Mouse (Mus musculus) kidney, adult 2 months (tissue): ENCODE results near the gene Mecr. TPM values are rescaled to one million over a fixed set of nuclear protein-coding genes. Genes with fewer than 3 reads are reported as not detected.

Experiments
- DNase-seq: peaks from one replicate; pipeline ENCODE4 v3.0.0; 2021
- H3K27ac ChIP-seq: fragments of 200-500 bp; 2 replicates; pipeline ENCODE4 v1.5.1; 2012; ENCODE audit warnings: low read depth, low read length, control low read depth, inconsistent platforms; ENCODE audit not compliant: insufficient read depth
- H3K27me3 ChIP-seq: fragments of 200-500 bp; replicated peaks from 2 replicates; pipeline ENCODE4 v1.6.1; 2012; ENCODE audit warnings: mild to moderate bottlenecking, moderate library complexity, low read length, inconsistent platforms; ENCODE audit not compliant: control insufficient read depth, insufficient read depth
- H3K36me3 ChIP-seq: fragments of 200-500 bp; 2 replicates; pipeline ENCODE4 v1.6.1; 2012; ENCODE audit warnings: mild to moderate bottlenecking, moderate library complexity, low read length, inconsistent platforms; ENCODE audit not compliant: control insufficient read depth, insufficient read depth
- H3K4me1 ChIP-seq: fragments of 200-500 bp; 2 replicates; pipeline ENCODE4 v1.6.1; 2011; ENCODE audit warnings: low read length; ENCODE audit not compliant: control insufficient read depth, insufficient read depth
- H3K4me3 ChIP-seq: fragments of 200-500 bp; 2 replicates; pipeline ENCODE4 v1.5.1; 2011; ENCODE audit warnings: mild to moderate bottlenecking, low read depth, low read length, control low read depth; ENCODE audit not compliant: insufficient read depth
- CTCF ChIP-seq: fragments of 200-500 bp; conservative IDR thresholded peaks from 2 replicates; pipeline ENCODE4 v1.5.1; 2011; ENCODE audit warnings: low read depth, mild to moderate bottlenecking, control low read depth, low read length, moderate library complexity, mixed read lengths; ENCODE audit not compliant: insufficient read depth, insufficient read length
- POLR2A ChIP-seq: fragments of 200-500 bp; IDR thresholded peaks from one replicate; pipeline ENCODE4 v1.6.1; 2011; ENCODE audit warnings: low read depth, low read length, control low read depth
- WGBS: fragments of 180-500 bp; shearing (Covaris S2); methylation state at CpG from one replicate; pipeline ENCODE4 v1.1.7; 2018; 5-methylcytosine and 5-hydroxymethylcytosine counted together
- polyA plus RNA-seq: library from polyadenylated mRNA; depleted of rRNA; stranded (reverse); fragments of >200 nt; gene quantifications from 2 replicates; pipeline ENCODE4 v1.2.3, GENCODE M21; 2012

The Mecr gene
- polyA plus RNA-seq, 1 experiment = 64.5 TPM

GRCm38 (mm10) chr4:131836351-131836881, 6.9 kb upstream of the Mecr start:
- Histone ChIP-seq H3K27ac (peak overlapping the region; percentile 59), H3K4me1 (peaks cover 8% of the 10 kb centered on the region), H3K27me3 (no peaks in the 10 kb centered on the region), H3K36me3 (no peaks in the 10 kb centered on the region), H3K4me3 (peak overlapping the region; percentile 70)
- 2% methylated on average over 37 of the region's 39 CpGs for WGBS
- DNase-seq = peak; percentile 68
- TF ChIP-seq POLR2A (no peak), CTCF (no peak)

- H3K36me3 ChIP-seq = no peaks in the 10 kb centered on the region
- under 1% methylated on average over 75 of the region's 76 CpGs for WGBS
- peaks cover 8% of the 10 kb centered on the region for H3K4me1 ChIP-seq
- peak overlapping the region; percentile 59 for H3K27ac ChIP-seq
- DNase-seq = peak; percentile 29
- H3K27me3 ChIP-seq = no peaks in the 10 kb centered on the region
- peak overlapping the region; percentile 70 for H3K4me3 ChIP-seq
- TF ChIP-seq POLR2A (no peak), CTCF (no peak)
These were observed 6.3 kb upstream of the Mecr start for GRCm38 (mm10) chr4:131836891-131837491.

DNA sequence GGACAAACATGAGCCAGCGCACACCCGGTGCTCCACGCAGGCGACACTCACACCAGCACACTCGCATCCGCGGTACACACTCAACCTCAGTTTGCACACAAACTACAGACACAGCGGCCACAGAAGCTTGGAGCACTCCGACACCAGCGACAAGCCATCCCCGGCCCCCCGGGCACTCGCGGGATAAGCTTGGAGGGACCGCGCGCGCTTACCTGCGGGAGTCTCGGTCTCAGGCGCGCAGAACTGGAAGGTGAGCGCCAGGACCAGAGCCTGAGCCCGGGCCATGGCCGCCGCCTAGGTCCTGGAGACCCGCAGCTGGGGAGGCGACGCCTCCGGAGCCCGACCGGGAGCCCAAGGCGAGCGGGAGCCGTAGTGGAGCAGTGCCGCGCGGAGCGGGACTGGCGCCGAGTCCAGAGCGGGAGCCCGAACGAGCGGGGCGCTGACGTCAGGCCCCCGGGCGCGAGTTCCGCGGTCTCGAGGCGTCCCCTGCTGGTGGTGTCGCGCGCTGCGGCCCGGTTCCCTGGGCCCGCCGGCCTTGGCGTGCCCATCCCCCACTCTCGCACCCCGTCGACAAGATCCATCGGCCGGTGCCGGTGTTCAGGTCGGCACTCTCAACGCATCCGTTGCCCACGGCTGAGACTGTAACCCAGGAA, 5.3 kb upstream of the Mecr start, which contains the start of gene Ptpru:
TSS of gene Ptpru (minus strand) at position 417 of the 653 bp plus-strand sequence.
- peak within 1 kb of the TSS; percentile 59 for H3K27ac ChIP-seq
- no peak for TF ChIP-seq POLR2A
- TF ChIP-seq CTCF = peak; percentile 87
- DNase-seq = peak; percentile 91
- H3K36me3 ChIP-seq = no peaks in the 10 kb centered on the region
- H3K27me3 ChIP-seq = no peaks in the 10 kb centered on the region
- WGBS = under 1% methylated on average over 71 of the region's 72 CpGs
- peaks cover 8% of the 10 kb centered on the region for H3K4me1 ChIP-seq
- H3K4me3 ChIP-seq = peak within 1 kb of the TSS; percentile 70

- no peaks in the 10 kb centered on the region for H3K36me3 ChIP-seq
- no peak overlapping the region for H3K4me3 ChIP-seq
- no peak overlapping the region for H3K27ac ChIP-seq
- TF ChIP-seq POLR2A = no peak
- no peak for TF ChIP-seq CTCF
- no peaks in the 10 kb centered on the region for H3K27me3 ChIP-seq
- DNase-seq = no peak
- WGBS = 83% methylated on average over 8 of the region's 8 CpGs
- no peaks in the 10 kb centered on the region; the same call in 1 of the 2 replicates for H3K4me1 ChIP-seq
These were observed 2.9 kb downstream of the Mecr start for GRCm38 (mm10) chr4:131845991-131846778.

- Histone ChIP-seq H3K4me1 (no peaks in the 10 kb centered on the region; the same call in 1 of the 2 replicates), H3K36me3 (no peaks in the 10 kb centered on the region), H3K4me3 (no peak overlapping the region), H3K27me3 (no peaks in the 10 kb centered on the region), H3K27ac (no peak overlapping the region)
- no peak for DNase-seq
- WGBS = 64% methylated on average over 6 of the region's 6 CpGs
- TF ChIP-seq CTCF = no peak
- no peak for TF ChIP-seq POLR2A
These were observed 4.8 kb downstream of the Mecr start for GRCm38 (mm10) chr4:131848082-131848481.

GRCm38 (mm10) chr4:131849986-131850638, 6.8 kb downstream of the Mecr start:
- no peak for TF ChIP-seq CTCF
- TF ChIP-seq POLR2A = no peak
- H3K4me1 ChIP-seq = no peaks in the 10 kb centered on the region
- H3K36me3 ChIP-seq = no peaks in the 10 kb centered on the region
- DNase-seq = peak; percentile 70
- WGBS = 34% methylated on average over 5 of the region's 5 CpGs
- H3K4me3 ChIP-seq = no peak overlapping the region
- H3K27me3 ChIP-seq = no peaks in the 10 kb centered on the region
- no peak overlapping the region; the same call in 1 of the 2 replicates for H3K27ac ChIP-seq
